Mouse (Mus musculus) heart, adult 2 months (tissue): ENCODE data around the gene Tmem214. TPM values are rescaled to one million over a fixed set of nuclear protein-coding genes. Genes with fewer than 3 reads are reported as not detected.

ENCODE experiments used
- DNase-seq, 2 experiments: peaks; one replicate each; pipeline ENCODE4 v3.0.0; 2021
- H3K27ac ChIP-seq: fragments of 200-600 bp; 2 replicates; pipeline ENCODE4 v1.8.1; 2022
- H3K27me3 ChIP-seq: fragments of 200-500 bp; 2 replicates; pipeline ENCODE4 v1.6.1; 2012; ENCODE audit warnings: mild to moderate bottlenecking, low read length, inconsistent platforms, mixed read lengths; ENCODE audit not compliant: control insufficient read depth, insufficient read depth
- H3K36me3 ChIP-seq: fragments of 200-500 bp; 2 replicates; pipeline ENCODE4 v1.6.1; 2012; ENCODE audit warnings: low read length, inconsistent platforms; ENCODE audit not compliant: control insufficient read depth, insufficient read depth
- H3K4me1 ChIP-seq: fragments of 200-500 bp; 2 replicates; pipeline ENCODE4 v1.6.1; 2011; ENCODE audit warnings: low read length; ENCODE audit not compliant: control insufficient read depth, insufficient read depth
- H3K4me3 ChIP-seq: fragments of 200-600 bp; 2 replicates; pipeline ENCODE4 v1.8.1; 2022
- H3K79me2 ChIP-seq: fragments of 200-500 bp; replicated peaks from 2 replicates; pipeline ENCODE4 v1.6.1; 2012; ENCODE audit warnings: mild to moderate bottlenecking, inconsistent platforms, low read length, moderate library complexity, mixed read lengths; ENCODE audit not compliant: control insufficient read depth, insufficient read depth
- H3K9ac ChIP-seq: fragments of 200-500 bp; 2 replicates; pipeline ENCODE4 v1.6.1; 2012; ENCODE audit warnings: low read depth, mild to moderate bottlenecking, control low read depth, inconsistent platforms, low read length, mixed read lengths
- CTCF ChIP-seq: fragments of 200-600 bp; IDR thresholded peaks from 2 replicates; pipeline ENCODE4 v1.8.1; 2022; ENCODE audit warnings: antibody characterized with exemption, mild to moderate bottlenecking, moderate library complexity
- EP300 ChIP-seq: fragments of 200-500 bp; IDR thresholded peaks from 2 replicates; pipeline ENCODE4 v1.6.1; 2011; ENCODE audit warnings: low read depth, low read length, control low read depth; ENCODE audit not compliant: insufficient read depth
- POLR2A ChIP-seq: fragments of 200-500 bp; IDR thresholded peaks from 2 replicates; pipeline ENCODE4 v1.6.1; 2011; ENCODE audit warnings: mild to moderate bottlenecking, low read depth, low read length, control low read depth; ENCODE audit not compliant: insufficient read depth
- WGBS: fragments of 180-500 bp; shearing (Covaris S2); methylation state at CpG from one replicate; pipeline ENCODE4 v1.1.7; 2018; 5-methylcytosine and 5-hydroxymethylcytosine counted together
- intact Hi-C: fragments of 180-260 bp; cut with DNase I; formaldehyde crosslinking; loops from one replicate; pipeline ENCODE4 v1.15.1; 2025
- polyA plus RNA-seq: library from polyadenylated mRNA; depleted of rRNA; stranded (reverse); fragments of >200 nt; gene quantifications from 2 replicates; pipeline ENCODE4 v1.2.3, GENCODE M21; 2012; rRNA removed
- total RNA-seq, 2 experiments: library from RNA; stranded (reverse); gene quantifications; 2 replicates each; pipeline ENCODE4 v1.2.3; 2021

Gene Tmem214
- total and polyA plus RNA-seq, 3 experiments, result 34.7 to 55.7 (median 37.5) TPM

DNA sequence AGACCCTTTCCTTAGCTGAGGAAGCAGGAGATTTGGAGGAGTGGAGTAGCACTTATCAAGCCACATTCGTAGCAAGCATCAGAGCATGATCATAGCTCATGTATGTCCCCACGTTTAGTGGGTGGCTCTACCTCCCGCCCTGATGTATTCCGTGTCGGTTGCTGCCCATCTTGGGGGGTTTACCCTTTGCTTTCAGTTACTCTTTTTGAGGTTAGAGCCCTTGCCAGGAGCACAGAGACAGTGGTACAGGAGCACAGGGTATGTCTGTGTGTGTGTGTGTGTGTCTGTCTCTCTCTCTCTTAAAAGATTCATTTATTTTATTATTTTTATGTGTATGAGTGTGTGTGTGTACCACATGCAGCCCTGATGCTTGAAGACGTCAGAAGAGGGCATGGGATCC lies 55.3 kb downstream of the Tmem214 start:
- intact Hi-C loops, result loop anchor here (5.0 kb wide), 2 partner anchors 39 to 124 kb away; partner anchors contain the start of genes Atraid, Preb and Slc5a6
- TF ChIP-seq POLR2A, result no peak
- no peak for TF ChIP-seq EP300
- TF ChIP-seq CTCF, result no peak
- H3K36me3 ChIP-seq, result no peaks in the 10 kb centered on the region
- no peak overlapping the region for H3K4me3 ChIP-seq
- no peaks in the 10 kb centered on the region for H3K79me2 ChIP-seq
- DNase-seq, result no peak
- no peaks in the 10 kb centered on the region for H3K27me3 ChIP-seq
- no peak overlapping the region for H3K9ac ChIP-seq
- H3K27ac ChIP-seq, result no peak overlapping the region
- WGBS, result 79% methylated on average over 6 of the region's 6 CpGs
- H3K4me1 ChIP-seq, result peaks cover 1% of the 10 kb centered on the region

GRCm38 (mm10) chr5:30924614-30925013 lies 56.8 kb downstream of the Tmem214 start:
- no peak for DNase-seq
- Histone ChIP-seq H3K79me2 (no peaks in the 10 kb centered on the region), H3K36me3 (no peaks in the 10 kb centered on the region), H3K4me1 (peaks cover 1% of the 10 kb centered on the region), H3K27me3 (no peaks in the 10 kb centered on the region), H3K4me3 (no peak overlapping the region), H3K27ac (no peak overlapping the region), H3K9ac (no peak overlapping the region)
- intact Hi-C loops, result loop anchor here (5.0 kb wide), 2 partner anchors 38 to 123 kb away; partner anchors contain the start of genes Atraid, Preb and Slc5a6
- TF ChIP-seq POLR2A (no peak), CTCF (no peak), EP300 (no peak)
- 81% methylated on average over 8 of the region's 8 CpGs for WGBS

DNA sequence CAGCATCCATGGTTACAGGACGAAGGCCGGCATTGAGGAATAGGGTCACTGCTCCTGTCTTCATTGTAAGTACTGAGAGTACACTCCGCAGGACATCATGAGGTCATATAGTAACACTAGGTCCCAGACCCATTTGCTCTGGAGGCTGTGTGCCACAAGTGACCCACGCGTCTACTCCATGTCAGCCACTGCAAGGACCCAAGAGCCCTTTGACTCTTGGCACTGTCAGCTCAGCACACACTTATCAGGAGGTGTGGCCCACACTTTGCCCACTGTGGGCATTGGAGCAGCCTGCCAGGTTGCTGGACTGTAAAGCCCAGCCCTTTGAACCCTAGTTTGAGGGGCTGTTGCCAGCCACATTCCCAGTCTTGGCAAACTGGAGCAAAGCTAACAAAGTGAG lies 57.4 kb downstream of the Tmem214 start:
- no peak overlapping the region for H3K4me3 ChIP-seq
- H3K9ac ChIP-seq, result no peak overlapping the region
- DNase-seq, result no peak
- no peaks in the 10 kb centered on the region for H3K36me3 ChIP-seq
- no peak overlapping the region for H3K27ac ChIP-seq
- 95% methylated on average over 5 of the region's 5 CpGs for WGBS
- no peak for TF ChIP-seq EP300
- TF ChIP-seq CTCF, result no peak
- TF ChIP-seq POLR2A, result no peak
- no peaks in the 10 kb centered on the region for H3K27me3 ChIP-seq
- peaks cover 2% of the 10 kb centered on the region for H3K4me1 ChIP-seq
- H3K79me2 ChIP-seq, result no peaks in the 10 kb centered on the region
- intact Hi-C loops, result no loop called here

DNA sequence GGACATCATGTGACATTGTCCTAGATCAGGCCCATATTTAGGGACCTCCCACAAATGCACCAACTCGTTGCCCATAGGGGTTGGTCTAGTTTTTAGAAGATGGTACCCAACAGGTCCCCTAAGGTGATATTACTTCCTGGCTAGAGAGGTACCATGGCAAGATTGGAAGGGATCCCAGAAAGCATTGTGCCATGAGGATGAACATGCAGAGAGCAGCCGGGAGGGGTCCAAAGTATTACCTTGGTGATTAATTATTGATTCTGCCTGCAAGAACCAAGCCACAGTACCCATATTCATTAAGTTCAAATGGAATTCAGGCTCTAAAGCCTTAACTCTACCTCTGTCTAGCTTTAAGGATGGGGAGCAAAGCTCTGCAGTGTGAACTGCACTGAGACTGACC lies 58.3 kb downstream of the Tmem214 start:
- 71% methylated on average over 2 of the region's 2 CpGs for WGBS
- Histone ChIP-seq H3K4me3 (no peak overlapping the region), H3K36me3 (no peaks in the 10 kb centered on the region), H3K9ac (no peak overlapping the region), H3K27me3 (no peaks in the 10 kb centered on the region), H3K79me2 (no peaks in the 10 kb centered on the region), H3K27ac (no peak overlapping the region), H3K4me1 (peaks cover 3% of the 10 kb centered on the region)
- no peak for DNase-seq
- intact Hi-C loops, result no loop called here
- TF ChIP-seq EP300, result no peak
- no peak for TF ChIP-seq CTCF
- TF ChIP-seq POLR2A, result no peak

- Histone ChIP-seq H3K79me2 (no peaks in the 10 kb centered on the region), H3K9ac (no peak overlapping the region), H3K4me3 (no peak overlapping the region), H3K27ac (no peak overlapping the region), H3K4me1 (peaks cover 1% of the 10 kb centered on the region; the same call in 1 of the 2 replicates), H3K36me3 (no peaks in the 10 kb centered on the region), H3K27me3 (no peaks in the 10 kb centered on the region)
- 43% methylated on average over 7 of the region's 7 CpGs for WGBS
- intact Hi-C loops, result no loop called here
- TF ChIP-seq POLR2A (no peak), CTCF (no peak), EP300 (no peak)
- no peak for DNase-seq
Measured at GRCm38 (mm10) chr5:30927945-30928529, 60.2 kb downstream of the Tmem214 start.

Other genes starting within 250 kb of the Tmem214 start
- gene Slc35f6, start 220.1 kb upstream of the Tmem214 start, total RNA-seq, result 10 to 100 TPM; 47.2 to 49.9 TPM
- 119 and 154 TPM in 2 replicates for gene Slc35f6, start 220.1 kb upstream of the Tmem214 start, polyA plus RNA-seq
- 10 to 100 TPM; 43.9 to 51.0 TPM for gene Cenpa, start 201.2 kb upstream of the Tmem214 start, total RNA-seq
- gene Cenpa, start 201.2 kb upstream of the Tmem214 start, polyA plus RNA-seq, result 51.3 and 69.7 TPM in 2 replicates
- gene Dpysl5, start 156.4 kb upstream of the Tmem214 start, total RNA-seq, result 1 to 10 TPM in 1 of 2 experiments, under 1 TPM in 1; 0.61 to 1.3 TPM
- 0.82 and 1.1 TPM in 2 replicates for gene Dpysl5, start 156.4 kb upstream of the Tmem214 start, polyA plus RNA-seq
- gene Mapre3, start 53.4 kb upstream of the Tmem214 start, total RNA-seq, result 10 to 100 TPM; 36.5 to 38.2 TPM
- 49.1 and 52.8 TPM in 2 replicates for gene Mapre3, start 53.4 kb upstream of the Tmem214 start, polyA plus RNA-seq
- gene Agbl5, start 20.7 kb downstream of the Tmem214 start, total RNA-seq, result 1 to 10 TPM; 4.3 to 4.8 TPM
- 7.8 and 8.7 TPM in 2 replicates for gene Agbl5, start 20.7 kb downstream of the Tmem214 start, polyA plus RNA-seq
- gene Ost4, start 39.8 kb downstream of the Tmem214 start, total RNA-seq, result 100 to 1,000 TPM; 160 to 161 TPM
- gene Ost4, start 39.8 kb downstream of the Tmem214 start, polyA plus RNA-seq, result 191 and 208 TPM in 2 replicates
- gene Emilin1, start 45.4 kb downstream of the Tmem214 start, total RNA-seq, result 10 to 100 TPM; 21.2 to 21.3 TPM
- gene Emilin1, start 45.4 kb downstream of the Tmem214 start, polyA plus RNA-seq, result 30.6 and 31.3 TPM in 2 replicates
- gene Khk, start 53.4 kb downstream of the Tmem214 start, total RNA-seq, result 10 to 100 TPM; 22.6 to 29.6 TPM
- 31.8 and 40.9 TPM in 2 replicates for gene Khk, start 53.4 kb downstream of the Tmem214 start, polyA plus RNA-seq
- under 1 TPM; 0.30 to 0.73 TPM for gene Cgref1, start 77.6 kb downstream of the Tmem214 start, total RNA-seq
- gene Cgref1, start 77.6 kb downstream of the Tmem214 start, polyA plus RNA-seq, result 1.2 and 2.0 TPM in 2 replicates
- 10 to 100 TPM; 80.3 to 84.6 TPM for gene Preb, start 92.3 kb downstream of the Tmem214 start, total RNA-seq
- gene Preb, start 92.3 kb downstream of the Tmem214 start, polyA plus RNA-seq, result 166 and 189 TPM in 2 replicates
- 1 to 10 TPM; 1.6 TPM for gene Tcf23, start 100.7 kb downstream of the Tmem214 start, total RNA-seq
- gene Tcf23, start 100.7 kb downstream of the Tmem214 start, polyA plus RNA-seq, result 0.44 and 0.57 TPM in 2 replicates
- gene Atraid, start 180.3 kb downstream of the Tmem214 start, total RNA-seq, result 10 to 100 TPM; 44.2 to 45.6 TPM
- gene Atraid, start 180.3 kb downstream of the Tmem214 start, polyA plus RNA-seq, result 100 and 115 TPM in 2 replicates
- 10 to 100 TPM; 11.8 to 13.2 TPM for gene Slc5a6, start 180.9 kb downstream of the Tmem214 start, total RNA-seq
- gene Slc5a6, start 180.9 kb downstream of the Tmem214 start, polyA plus RNA-seq, result 25.5 and 29.1 TPM in 2 replicates
- 10 to 100 TPM; 11.0 to 14.0 TPM for gene Cad, start 186.8 kb downstream of the Tmem214 start, total RNA-seq
- gene Cad, start 186.8 kb downstream of the Tmem214 start, polyA plus RNA-seq, result 18.5 TPM in 2 replicates
- not detected for gene Dnajc5g, start 238.3 kb downstream of the Tmem214 start, total RNA-seq
- not detected in 2 replicates for gene Dnajc5g, start 238.3 kb downstream of the Tmem214 start, polyA plus RNA-seq
- gene Slc30a3, start 240.2 kb downstream of the Tmem214 start, total RNA-seq, result under 1 TPM in 1 of 2 experiments, not detected in 1; 0.29 TPM
- gene Slc30a3, start 240.2 kb downstream of the Tmem214 start, polyA plus RNA-seq, result 0.26 and 0.47 TPM in 2 replicates
- 100 to 1,000 TPM; 250 to 368 TPM for gene Trim54, start 248.7 kb downstream of the Tmem214 start, total RNA-seq
- 186 and 219 TPM in 2 replicates for gene Trim54, start 248.7 kb downstream of the Tmem214 start, polyA plus RNA-seq